Mouse (Mus musculus): ENCODE measurements around the gene Duxbl3. TPM values are rescaled to one million over a fixed set of nuclear protein-coding genes. Genes with fewer than 3 reads are reported as not detected.
"Not testable (repeated sequence)": the region's sequence is repeated elsewhere in the genome, so short reads cannot be mapped to it uniquely, and the experiment has no call there.

Duxbl3 gene
- polyA plus RNA-seq (2012; ENCODE audit: insufficient read depth, insufficient read length, missing spikeins): not detected in 2 replicates

- not testable (repeated sequence) for H3K4me1 ChIP-seq (ENCODE audit: control insufficient read depth, insufficient read depth, insufficient read length, low read length); H3K4me3 ChIP-seq (ENCODE audit: insufficient read depth, low read depth, low read length); H3K27ac ChIP-seq (replicated peaks; ENCODE audit: low read depth, low read length)
Observed at GRCm38 (mm10) chr14:26257756-26258617, at the start of gene Duxbl3. Duxbl3 (plus strand) TSS chr14:26257962.

- not testable (repeated sequence) for H3K4me1 ChIP-seq (ENCODE audit: control insufficient read depth, insufficient read depth, insufficient read length, low read length); H3K4me3 ChIP-seq (ENCODE audit: insufficient read depth, low read depth, low read length); H3K27ac ChIP-seq (replicated peaks; ENCODE audit: low read depth, low read length)
Observed at GRCm38 (mm10) chr14:26216233-26217000, 41.3 kb upstream of the Duxbl3 start.

GRCm38 (mm10) chr14:26237183-26237582, 20.6 kb upstream of the Duxbl3 start:
- not testable (repeated sequence) for H3K4me1 ChIP-seq (ENCODE audit: control insufficient read depth, insufficient read depth, insufficient read length, low read length); H3K27ac ChIP-seq (replicated peaks; ENCODE audit: low read depth, low read length)

GRCm38 (mm10) chr14:26258729-26259128, 967 bp downstream of the Duxbl3 start:
- H3K27ac ChIP-seq (replicated peaks; ENCODE audit: low read depth, low read length); H3K4me3 ChIP-seq (ENCODE audit: insufficient read depth, low read depth, low read length); H3K4me1 ChIP-seq (ENCODE audit: control insufficient read depth, insufficient read depth, insufficient read length, low read length): not testable (repeated sequence)

More at GRCm38 (mm10) chr14:26237183-26237582, 20.6 kb upstream of the Duxbl3 start:
- not testable (repeated sequence) for H3K4me3 ChIP-seq (ENCODE audit: insufficient read depth, low read depth, low read length)

- not testable (repeated sequence) for H3K4me3 ChIP-seq (ENCODE audit: insufficient read depth, low read depth, low read length); H3K4me1 ChIP-seq (ENCODE audit: control insufficient read depth, insufficient read depth, insufficient read length, low read length); H3K27ac ChIP-seq (replicated peaks; ENCODE audit: low read depth, low read length)
Observed at GRCm38 (mm10) chr14:26286737-26287136, 29.0 kb downstream of the Duxbl3 start.

- Histone ChIP-seq H3K4me3 (ENCODE audit: insufficient read depth, low read depth, low read length) (no peak overlapping the region), H3K4me1 (ENCODE audit: control insufficient read depth, insufficient read depth, insufficient read length, low read length) (no peaks in the 10 kb centered on the region), H3K27ac (replicated peaks; ENCODE audit: low read depth, low read length) (no peak overlapping the region)
Observed at GRCm38 (mm10) chr14:26293859-26294258, 36.1 kb downstream of the Duxbl3 start.

DNA sequence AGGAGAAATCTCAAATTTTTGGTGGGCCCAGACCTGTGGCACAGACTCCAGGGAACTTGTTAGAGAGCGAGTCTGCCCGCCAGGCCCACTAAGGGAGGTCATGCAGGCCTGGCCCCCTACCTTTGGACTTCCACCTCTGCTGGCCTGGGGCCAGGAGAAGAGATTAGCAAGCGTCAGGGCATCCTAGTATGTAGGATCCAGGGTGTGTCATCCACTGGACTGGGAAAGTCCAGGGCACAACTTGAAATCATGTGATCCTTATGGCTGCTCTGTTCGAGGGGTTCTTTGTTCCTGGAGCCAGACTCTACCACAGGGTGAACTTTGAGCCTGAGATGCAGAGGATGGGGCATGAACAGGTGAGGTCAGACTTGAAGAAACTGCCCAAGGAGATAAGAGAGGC, 39.3 kb downstream of the Duxbl3 start:
- Histone ChIP-seq H3K4me1 (ENCODE audit: control insufficient read depth, insufficient read depth, insufficient read length, low read length) (no peaks in the 10 kb centered on the region), H3K4me3 (ENCODE audit: insufficient read depth, low read depth, low read length) (no peak overlapping the region)

GRCm38 (mm10) chr14:26297484-26297883, 39.7 kb downstream of the Duxbl3 start:
- H3K4me1 ChIP-seq (ENCODE audit: control insufficient read depth, insufficient read depth, insufficient read length, low read length): no peaks in the 10 kb centered on the region
- no peak overlapping the region for H3K4me3 ChIP-seq (ENCODE audit: insufficient read depth, low read depth, low read length)
- H3K27ac ChIP-seq (replicated peaks; ENCODE audit: low read depth, low read length): no peak overlapping the region

More for the DNA sequence above, 39.3 kb downstream of the Duxbl3 start:
- H3K27ac ChIP-seq (replicated peaks; ENCODE audit: low read depth, low read length): no peak overlapping the region

DNA sequence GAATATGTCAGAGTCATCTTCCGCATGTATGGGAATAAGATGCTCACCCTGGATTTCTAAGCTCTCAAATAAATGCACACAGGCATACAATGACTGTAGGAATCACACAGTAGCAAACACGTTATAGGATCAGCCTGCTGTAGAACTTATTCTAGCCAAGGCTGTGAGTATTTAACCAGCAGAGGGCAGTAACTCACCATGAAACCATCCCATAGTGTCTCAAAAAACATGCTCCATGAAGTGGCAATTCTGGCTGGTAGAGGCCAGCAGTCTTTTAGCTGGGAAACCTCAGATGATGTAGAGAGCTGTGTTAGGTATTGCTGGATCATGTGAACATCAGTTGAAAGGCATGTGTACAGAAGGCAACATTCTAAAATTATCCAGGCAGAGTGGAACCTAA, 45.3 kb downstream of the Duxbl3 start:
- no peak overlapping the region for H3K4me3 ChIP-seq (ENCODE audit: insufficient read depth, low read depth, low read length)
- H3K4me1 ChIP-seq (ENCODE audit: control insufficient read depth, insufficient read depth, insufficient read length, low read length): no peaks in the 10 kb centered on the region
- H3K27ac ChIP-seq (replicated peaks; ENCODE audit: low read depth, low read length): no peak overlapping the region

DNA sequence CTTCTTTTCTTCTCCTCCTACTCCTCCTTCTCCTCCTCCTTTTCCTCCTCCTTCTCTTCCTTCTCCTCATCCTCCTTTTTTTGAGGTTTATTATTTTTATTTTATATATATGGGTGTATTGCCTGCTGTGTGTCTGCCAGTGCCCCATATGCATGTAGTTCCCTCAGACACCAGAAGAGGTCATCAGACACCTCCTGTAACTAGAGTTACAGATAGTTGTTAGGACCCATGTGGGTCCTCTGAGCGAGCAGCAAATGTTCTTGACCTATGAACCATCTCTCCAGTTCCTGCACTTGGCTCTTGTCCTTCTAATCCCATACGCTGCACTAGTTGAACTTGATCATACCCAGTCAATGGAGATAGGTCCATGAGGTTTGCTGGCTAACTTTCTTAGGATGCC, 48.3 kb downstream of the Duxbl3 start:
- Histone ChIP-seq H3K4me3 (ENCODE audit: insufficient read depth, low read depth, low read length) (no peak overlapping the region), H3K27ac (replicated peaks; ENCODE audit: low read depth, low read length) (no peak overlapping the region), H3K4me1 (ENCODE audit: control insufficient read depth, insufficient read depth, insufficient read length, low read length) (no peaks in the 10 kb centered on the region)

- Histone ChIP-seq H3K4me1 (ENCODE audit: control insufficient read depth, insufficient read depth, insufficient read length, low read length) (no peaks in the 10 kb centered on the region), H3K4me3 (ENCODE audit: insufficient read depth, low read depth, low read length) (no peak overlapping the region), H3K27ac (replicated peaks; ENCODE audit: low read depth, low read length) (no peak overlapping the region)
Observed at GRCm38 (mm10) chr14:26308813-26309212, 51.1 kb downstream of the Duxbl3 start.

GRCm38 (mm10) chr14:26309511-26309910, 51.7 kb downstream of the Duxbl3 start:
- H3K4me3 ChIP-seq (ENCODE audit: insufficient read depth, low read depth, low read length): no peak overlapping the region
- no peaks in the 10 kb centered on the region for H3K4me1 ChIP-seq (ENCODE audit: control insufficient read depth, insufficient read depth, insufficient read length, low read length)
- no peak overlapping the region for H3K27ac ChIP-seq (replicated peaks; ENCODE audit: low read depth, low read length)

GRCm38 (mm10) chr14:26316246-26316730, 58.5 kb downstream of the Duxbl3 start:
- Histone ChIP-seq H3K4me1 (ENCODE audit: control insufficient read depth, insufficient read depth, insufficient read length, low read length) (no peaks in the 10 kb centered on the region), H3K27ac (replicated peaks; ENCODE audit: low read depth, low read length) (no peak overlapping the region), H3K4me3 (ENCODE audit: insufficient read depth, low read depth, low read length) (no peak overlapping the region)

Data from brown adipose tissue, adult 24 weeks (tissue).